Mouse (Mus musculus): Measurements from ENCODE around the gene Car6. TPM values are rescaled to one million over a fixed set of nuclear protein-coding genes. Genes with fewer than 3 reads are reported as not detected.

The Car6 gene
- polyA plus RNA-seq, 1 experiment from 2014 or later, result 0.18 TPM

DNA sequence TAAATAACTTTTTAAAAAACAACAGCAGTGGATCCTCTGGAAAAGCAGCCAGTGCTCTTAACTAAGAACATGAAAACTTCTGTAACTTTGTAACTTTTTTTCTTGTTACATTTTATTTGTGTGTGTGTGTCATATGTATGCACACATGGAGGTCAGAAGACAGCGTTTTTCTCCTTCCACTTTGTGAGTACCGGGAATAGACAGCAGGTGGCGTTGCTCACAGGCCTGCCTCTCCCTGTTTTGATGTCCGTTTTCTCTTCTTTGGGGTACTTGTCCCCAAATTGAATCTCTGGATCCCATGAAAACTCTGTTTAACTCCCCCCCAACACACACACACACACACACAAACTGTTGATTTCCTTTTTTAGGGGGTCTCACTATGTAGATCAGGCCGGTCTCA, 12.8 kb upstream of the Car6 start:
- Histone ChIP-seq H3K4me1 (ENCODE audit: control insufficient read depth, insufficient read depth, low read length) (no peaks in the 10 kb centered on the region), H3K9me3 (replicated peaks; ENCODE audit: control insufficient read depth, low read length) (no peaks in the 10 kb centered on the region), H3K4me3 (ENCODE audit: low read depth, low read length) (no peak overlapping the region), H3K27me3 (ENCODE audit: control insufficient read depth, insufficient read depth, low read length) (no peaks in the 10 kb centered on the region), H3K9ac (replicated peaks; ENCODE audit: low read length) (no peak overlapping the region), H3K4me2 (ENCODE audit: low read depth, low read length) (no peak overlapping the region), H3K27ac (replicated peaks; ENCODE audit: low read depth, low read length) (no peak overlapping the region), H3K36me3 (replicated peaks; ENCODE audit: control insufficient read depth, insufficient read depth, low read depth, low read length) (no peaks in the 10 kb centered on the region)
- ATAC-seq (replicated peaks; ENCODE audit: insufficient number of reproducible peaks, low FRiP score, low TSS enrichment, low read depth), result no peak
- WGBS, result 37% methylated on average over 5 of the region's 5 CpGs
- no peak for DNase-seq (ENCODE audit: low spot score)

DNA sequence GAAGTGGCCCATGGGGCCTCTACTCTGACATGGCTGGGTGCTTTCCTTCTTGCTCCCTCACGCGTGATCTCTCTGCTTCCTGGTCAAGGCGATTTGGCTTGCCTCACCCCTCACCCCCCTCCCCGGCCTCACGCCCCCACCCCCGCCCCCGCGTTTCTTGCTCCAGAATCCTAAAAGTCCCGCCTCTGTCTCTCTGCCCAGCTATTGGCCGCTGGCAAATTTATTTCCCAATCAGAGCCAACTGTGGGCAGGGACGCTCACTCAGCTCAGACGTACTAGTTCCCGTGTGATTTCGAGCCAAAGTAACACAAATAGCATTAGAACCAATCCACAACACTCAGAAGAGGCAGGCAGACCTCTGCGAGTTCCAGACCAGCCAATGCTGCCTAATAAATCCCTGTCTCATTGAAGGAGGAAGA, 11.4 kb upstream of the Car6 start:
- Histone ChIP-seq H3K4me2 (ENCODE audit: low read depth, low read length) (peak overlapping the region; percentile 44), H3K27ac (replicated peaks; ENCODE audit: low read depth, low read length) (no peak overlapping the region), H3K4me1 (ENCODE audit: control insufficient read depth, insufficient read depth, low read length) (no peaks in the 10 kb centered on the region), H3K27me3 (ENCODE audit: control insufficient read depth, insufficient read depth, low read length) (no peaks in the 10 kb centered on the region), H3K4me3 (ENCODE audit: low read depth, low read length) (peak overlapping the region; percentile 14; the same call in 1 of the 2 replicates), H3K36me3 (replicated peaks; ENCODE audit: control insufficient read depth, insufficient read depth, low read depth, low read length) (no peaks in the 10 kb centered on the region), H3K9me3 (replicated peaks; ENCODE audit: control insufficient read depth, low read length) (no peaks in the 10 kb centered on the region), H3K9ac (replicated peaks; ENCODE audit: low read length) (peak overlapping the region; percentile 43)
- DNase-seq (ENCODE audit: low spot score) (peak; percentile 90), ATAC-seq (replicated peaks; ENCODE audit: insufficient number of reproducible peaks, low FRiP score, low TSS enrichment, low read depth) (peak; percentile 71)
- under 1% methylated on average over 15 of the region's 15 CpGs for WGBS

DNA sequence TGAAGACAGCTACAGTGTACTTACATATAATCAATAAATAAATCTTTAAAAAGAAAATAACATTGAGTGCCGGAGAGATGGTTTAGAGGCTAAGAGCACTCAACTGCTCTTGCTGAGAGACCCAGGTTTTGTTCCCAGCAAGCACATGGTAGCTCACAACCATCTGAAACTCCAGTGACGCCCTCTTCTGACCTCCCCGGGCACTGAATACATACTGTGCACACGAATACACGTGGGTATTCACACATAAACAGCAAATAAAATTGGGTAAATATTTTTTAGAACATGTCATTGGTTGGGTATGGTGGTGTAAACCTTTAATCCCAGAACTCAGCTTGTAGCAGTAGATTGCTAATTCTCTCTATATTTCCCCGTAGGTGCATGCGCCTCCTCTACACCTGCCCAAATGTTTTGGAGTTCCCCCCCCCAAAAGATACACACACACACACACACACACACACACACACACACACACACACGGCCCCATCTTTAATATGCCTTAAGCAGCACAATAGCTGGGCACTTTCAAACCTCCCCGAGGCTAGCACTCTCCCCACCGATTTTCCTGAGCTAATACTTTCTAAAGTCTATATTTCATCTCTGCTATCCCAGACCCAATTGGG, 10.9 kb upstream of the Car6 start:
- WGBS, result 54% methylated on average over 10 of the region's 10 CpGs
- Histone ChIP-seq H3K36me3 (replicated peaks; ENCODE audit: control insufficient read depth, insufficient read depth, low read depth, low read length) (no peaks in the 10 kb centered on the region), H3K4me3 (ENCODE audit: low read depth, low read length) (peak overlapping the region; percentile 14; the same call in 1 of the 2 replicates), H3K9ac (replicated peaks; ENCODE audit: low read length) (peak overlapping the region; percentile 43), H3K9me3 (replicated peaks; ENCODE audit: control insufficient read depth, low read length) (no peaks in the 10 kb centered on the region), H3K4me1 (ENCODE audit: control insufficient read depth, insufficient read depth, low read length) (no peaks in the 10 kb centered on the region), H3K27me3 (ENCODE audit: control insufficient read depth, insufficient read depth, low read length) (no peaks in the 10 kb centered on the region), H3K4me2 (ENCODE audit: low read depth, low read length) (peak overlapping the region; percentile 44), H3K27ac (replicated peaks; ENCODE audit: low read depth, low read length) (no peak overlapping the region)
- DNase-seq (ENCODE audit: low spot score), result no peak
- ATAC-seq (replicated peaks; ENCODE audit: insufficient number of reproducible peaks, low FRiP score, low TSS enrichment, low read depth), result 0 out of 2 replicates have a peak, but pooled peaks have one; percentile 13

DNA sequence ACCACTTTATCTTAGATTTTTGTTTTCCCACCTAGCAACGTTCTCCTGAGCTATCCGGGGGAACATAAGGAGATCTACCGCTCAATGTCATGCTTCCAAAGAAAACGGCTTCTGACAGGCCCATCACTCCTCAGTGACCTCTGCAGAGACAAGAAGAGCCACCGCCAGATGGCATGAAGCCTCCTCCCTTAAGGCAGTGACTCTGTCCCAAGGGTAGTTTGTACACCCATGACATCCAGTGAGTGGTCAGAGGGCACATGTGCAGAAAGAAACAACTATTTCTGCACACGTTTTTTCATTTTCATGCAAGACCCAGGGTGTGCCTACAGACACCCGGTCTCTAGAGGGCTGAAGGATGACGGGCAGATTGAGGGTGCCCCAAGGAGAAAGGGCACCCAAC, 9.2 kb upstream of the Car6 start:
- 77% methylated on average over 8 of the region's 8 CpGs for WGBS
- ATAC-seq (replicated peaks; ENCODE audit: insufficient number of reproducible peaks, low FRiP score, low TSS enrichment, low read depth), result no peak
- no peak overlapping the region for H3K4me3 ChIP-seq (ENCODE audit: low read depth, low read length)

DNA sequence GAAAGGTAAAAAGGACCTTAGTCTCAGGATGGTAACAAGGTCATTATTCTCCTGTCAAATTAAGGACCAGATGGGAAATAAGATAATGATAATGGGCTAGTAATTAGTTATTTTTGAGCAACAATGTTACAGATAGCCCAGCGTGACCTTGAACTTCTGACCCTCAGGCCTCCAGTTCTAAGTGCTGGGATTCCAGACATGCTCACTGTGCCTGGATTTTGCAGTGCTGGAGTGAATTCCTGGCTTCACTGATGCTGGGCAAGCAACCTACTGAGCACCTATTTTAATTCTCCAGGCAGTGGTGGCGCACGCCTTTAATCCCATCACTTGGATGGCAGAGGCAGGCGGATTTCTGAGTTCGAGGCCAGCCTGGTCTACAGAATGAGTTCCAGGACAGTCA, 8.6 kb upstream of the Car6 start:
- Histone ChIP-seq H3K27ac (replicated peaks; ENCODE audit: low read depth, low read length) (no peak overlapping the region), H3K9me3 (replicated peaks; ENCODE audit: control insufficient read depth, low read length) (no peaks in the 10 kb centered on the region), H3K4me1 (ENCODE audit: control insufficient read depth, insufficient read depth, low read length) (no peaks in the 10 kb centered on the region), H3K4me3 (ENCODE audit: low read depth, low read length) (no peak overlapping the region), H3K9ac (replicated peaks; ENCODE audit: low read length) (no peak overlapping the region), H3K36me3 (replicated peaks; ENCODE audit: control insufficient read depth, insufficient read depth, low read depth, low read length) (no peaks in the 10 kb centered on the region), H3K27me3 (ENCODE audit: control insufficient read depth, insufficient read depth, low read length) (no peaks in the 10 kb centered on the region; the same call in 1 of the 2 replicates), H3K4me2 (ENCODE audit: low read depth, low read length) (no peak overlapping the region)
- ATAC-seq (replicated peaks; ENCODE audit: insufficient number of reproducible peaks, low FRiP score, low TSS enrichment, low read depth), result no peak
- DNase-seq (ENCODE audit: low spot score), result no peak
- WGBS, result 87% methylated on average over 5 of the region's 5 CpGs

More for the DNA sequence above, 9.2 kb upstream of the Car6 start:
- Histone ChIP-seq H3K4me2 (ENCODE audit: low read depth, low read length) (no peak overlapping the region), H3K36me3 (replicated peaks; ENCODE audit: control insufficient read depth, insufficient read depth, low read depth, low read length) (no peaks in the 10 kb centered on the region), H3K9me3 (replicated peaks; ENCODE audit: control insufficient read depth, low read length) (no peaks in the 10 kb centered on the region), H3K27me3 (ENCODE audit: control insufficient read depth, insufficient read depth, low read length) (no peaks in the 10 kb centered on the region), H3K27ac (replicated peaks; ENCODE audit: low read depth, low read length) (no peak overlapping the region), H3K9ac (replicated peaks; ENCODE audit: low read length) (no peak overlapping the region), H3K4me1 (ENCODE audit: control insufficient read depth, insufficient read depth, low read length) (no peaks in the 10 kb centered on the region)
- DNase-seq (ENCODE audit: low spot score), result no peak

DNA sequence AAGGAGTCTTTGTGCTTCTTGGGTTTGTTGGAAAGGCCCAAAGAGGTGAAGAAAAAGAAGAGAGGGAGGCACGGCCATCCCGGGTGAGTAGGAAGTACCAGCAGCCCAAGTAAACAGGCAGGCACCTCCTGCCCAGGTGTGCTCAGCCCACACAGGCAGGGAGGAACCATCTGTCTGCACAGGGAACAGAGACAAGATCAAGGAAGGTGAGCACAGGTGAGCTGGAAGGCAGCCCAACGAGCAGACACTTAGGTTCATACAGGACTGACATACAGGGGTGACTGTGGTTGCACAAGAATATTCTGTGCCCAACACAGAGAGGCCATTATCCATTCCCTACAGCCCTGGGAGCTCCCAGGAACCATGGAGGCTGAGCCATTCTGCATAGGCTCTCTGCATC, 3.7 kb upstream of the Car6 start:
- 72% methylated on average over 3 of the region's 3 CpGs for WGBS
- no peak overlapping the region for H3K27ac ChIP-seq (replicated peaks; ENCODE audit: low read depth, low read length)
- no peak for ATAC-seq (replicated peaks; ENCODE audit: insufficient number of reproducible peaks, low FRiP score, low TSS enrichment, low read depth)

DNA sequence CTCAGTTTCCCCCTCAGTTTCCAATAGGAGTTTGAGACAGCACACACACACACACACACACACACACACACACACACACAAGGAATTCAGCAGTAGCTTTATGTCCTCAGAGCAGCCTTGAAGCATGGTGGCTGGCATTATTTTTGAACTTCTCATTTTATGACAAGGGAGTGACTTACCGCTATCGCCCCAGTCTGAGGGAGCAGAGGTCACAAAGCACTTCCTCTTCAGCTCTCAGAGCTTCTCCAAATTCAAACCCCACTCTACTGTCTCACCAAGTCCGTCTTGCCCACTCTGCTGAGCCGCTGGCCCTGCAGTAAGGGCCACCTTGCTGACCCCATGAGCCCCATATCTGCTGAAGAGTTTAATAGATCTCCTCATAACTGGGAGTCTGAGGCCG, 1.6 kb upstream of the Car6 start:
- Histone ChIP-seq H3K9ac (replicated peaks; ENCODE audit: low read length) (no peak overlapping the region), H3K36me3 (replicated peaks; ENCODE audit: control insufficient read depth, insufficient read depth, low read depth, low read length) (no peaks in the 10 kb centered on the region), H3K27me3 (ENCODE audit: control insufficient read depth, insufficient read depth, low read length) (no peaks in the 10 kb centered on the region; the same call in 1 of the 2 replicates), H3K9me3 (replicated peaks; ENCODE audit: control insufficient read depth, low read length) (no peaks in the 10 kb centered on the region), H3K4me2 (ENCODE audit: low read depth, low read length) (no peak overlapping the region), H3K27ac (replicated peaks; ENCODE audit: low read depth, low read length) (no peak overlapping the region), H3K4me3 (ENCODE audit: low read depth, low read length) (no peak overlapping the region), H3K4me1 (ENCODE audit: control insufficient read depth, insufficient read depth, low read length) (no peaks in the 10 kb centered on the region)
- WGBS, result 77% methylated on average over 5 of the region's 5 CpGs
- ATAC-seq (replicated peaks; ENCODE audit: insufficient number of reproducible peaks, low FRiP score, low TSS enrichment, low read depth) (no peak), DNase-seq (ENCODE audit: low spot score) (no peak)

More for the DNA sequence above, 3.7 kb upstream of the Car6 start:
- H3K4me3 ChIP-seq (ENCODE audit: low read depth, low read length), result no peak overlapping the region
- no peak overlapping the region for H3K4me2 ChIP-seq (ENCODE audit: low read depth, low read length)
- no peaks in the 10 kb centered on the region for H3K4me1 ChIP-seq (ENCODE audit: control insufficient read depth, insufficient read depth, low read length)
- no peaks in the 10 kb centered on the region for H3K36me3 ChIP-seq (replicated peaks; ENCODE audit: control insufficient read depth, insufficient read depth, low read depth, low read length)
- H3K9ac ChIP-seq (replicated peaks; ENCODE audit: low read length), result no peak overlapping the region
- no peaks in the 10 kb centered on the region for H3K9me3 ChIP-seq (replicated peaks; ENCODE audit: control insufficient read depth, low read length)
- no peaks in the 10 kb centered on the region; the same call in 1 of the 2 replicates for H3K27me3 ChIP-seq (ENCODE audit: control insufficient read depth, insufficient read depth, low read length)
- DNase-seq (ENCODE audit: low spot score), result no peak

DNA sequence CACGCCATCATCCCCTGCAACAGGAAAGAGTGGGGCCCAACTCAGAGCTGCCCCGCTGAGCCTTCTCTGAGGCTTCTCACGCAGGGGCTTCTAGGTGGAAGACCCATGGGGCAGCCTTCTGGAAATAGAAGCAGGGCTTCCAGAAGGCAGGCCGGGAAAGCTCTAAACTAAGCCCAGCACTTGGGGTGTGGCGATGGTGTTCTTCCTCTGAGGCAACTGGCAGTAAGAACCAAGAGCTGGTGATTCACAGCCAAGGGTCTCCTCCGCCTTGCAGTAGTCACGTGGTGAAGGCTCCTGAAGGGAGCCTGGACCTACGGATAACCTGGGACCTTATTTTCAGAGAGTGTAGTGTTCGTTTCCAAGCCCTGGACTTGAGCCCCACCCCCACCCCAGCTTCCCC, 2.9 kb downstream of the Car6 start:
- Histone ChIP-seq H3K27me3 (ENCODE audit: control insufficient read depth, insufficient read depth, low read length) (no peaks in the 10 kb centered on the region), H3K4me2 (ENCODE audit: low read depth, low read length) (no peak overlapping the region), H3K36me3 (replicated peaks; ENCODE audit: control insufficient read depth, insufficient read depth, low read depth, low read length) (no peaks in the 10 kb centered on the region), H3K9ac (replicated peaks; ENCODE audit: low read length) (no peak overlapping the region), H3K4me3 (ENCODE audit: low read depth, low read length) (no peak overlapping the region), H3K4me1 (ENCODE audit: control insufficient read depth, insufficient read depth, low read length) (no peaks in the 10 kb centered on the region), H3K27ac (replicated peaks; ENCODE audit: low read depth, low read length) (no peak overlapping the region), H3K9me3 (replicated peaks; ENCODE audit: control insufficient read depth, low read length) (no peaks in the 10 kb centered on the region)
- 81% methylated on average over 9 of the region's 9 CpGs for WGBS
- ATAC-seq (replicated peaks; ENCODE audit: insufficient number of reproducible peaks, low FRiP score, low TSS enrichment, low read depth) (no peak), DNase-seq (ENCODE audit: low spot score) (no peak)
